Mouse (Mus musculus) kidney, adult 11 months (tissue): Measurements from ENCODE around the gene Prpf38b.
A peak's percentile ranks its signal among the peaks of the same experiment; 100 is the strongest.

Experiments used
- DNase-seq: peaks from one replicate; pipeline ENCODE4 v3.0.0; 2022

Prpf38b gene

GRCm38 (mm10) chr3:108911548-108912413 lies at the start of gene Prpf38b:
Gene Prpf38b (minus strand): TSS chr3:108911727.
- peak; percentile 95 for DNase-seq

- DNase-seq = no peak
Measured at GRCm38 (mm10) chr3:108961226-108961625, 49.7 kb upstream of the Prpf38b start.

- DNase-seq = peak; percentile 5
Measured at GRCm38 (mm10) chr3:108959680-108960295, 48.3 kb upstream of the Prpf38b start.

- DNase-seq = no peak
Measured at GRCm38 (mm10) chr3:108957976-108958375, 46.4 kb upstream of the Prpf38b start.

GRCm38 (mm10) chr3:108940996-108941395 lies 29.5 kb upstream of the Prpf38b start:
- no peak for DNase-seq

DNA sequence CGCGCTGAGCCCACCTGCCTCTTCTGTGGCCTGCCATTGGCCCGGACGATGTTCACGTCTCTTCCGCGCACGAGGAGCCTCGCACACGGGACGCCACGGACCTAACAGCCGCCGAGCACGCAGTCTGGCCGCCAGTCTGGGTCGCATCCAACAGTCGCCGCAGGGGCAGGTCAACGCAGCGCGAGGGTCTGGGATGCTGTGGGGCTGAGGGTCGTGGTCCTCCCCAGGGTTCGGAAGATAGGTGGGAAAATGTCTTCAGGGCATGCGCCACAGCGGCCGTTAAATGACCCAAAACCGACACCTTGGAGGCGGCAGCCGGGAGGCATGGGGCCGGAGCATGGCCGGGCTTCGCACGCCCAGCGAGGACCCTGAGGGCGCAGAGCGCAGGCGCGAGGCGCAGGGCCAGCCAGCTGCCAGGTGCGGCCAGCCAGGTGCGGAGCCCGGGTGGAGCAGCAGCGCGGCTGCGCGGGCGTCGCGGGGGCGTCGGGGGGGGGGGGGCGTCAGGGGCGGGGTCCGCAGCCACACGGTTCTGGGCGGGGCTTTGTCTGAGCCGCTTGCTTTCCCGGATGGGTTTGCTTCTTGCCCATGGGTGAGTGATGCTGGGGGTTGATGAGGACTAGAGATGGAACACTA lies 28.6 kb upstream of the Prpf38b start, which contains the start of gene Gm9857:
Gm9857 (minus strand) TSS at position 445 of the 633 bp plus-strand sequence.
- no peak for DNase-seq

GRCm38 (mm10) chr3:108939573-108939972 lies 28.0 kb upstream of the Prpf38b start, which contains the start of gene Henmt1:
Gene Henmt1 (plus strand): TSS chr3:108939873.
- DNase-seq = no peak

DNA sequence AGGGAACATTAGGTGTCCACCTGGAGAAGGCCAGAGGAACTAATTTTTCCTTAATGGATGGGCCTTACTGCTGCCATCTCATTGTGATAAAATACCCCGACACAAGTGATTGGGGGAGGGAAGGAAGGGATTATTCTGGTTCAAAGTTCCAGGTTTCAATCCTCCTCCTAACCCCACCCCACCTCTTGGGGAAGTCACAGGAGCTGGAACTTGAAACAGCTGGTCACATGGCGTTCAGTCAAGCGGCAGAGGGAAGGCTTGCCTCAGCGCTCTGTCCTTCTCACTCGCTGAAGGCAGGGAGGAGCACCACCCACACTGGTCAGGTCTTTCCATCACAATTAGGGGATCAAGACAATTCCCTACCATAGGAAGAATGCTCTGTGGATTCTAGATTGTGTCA lies 27.2 kb upstream of the Prpf38b start:
- DNase-seq = peak; percentile 8

DNA sequence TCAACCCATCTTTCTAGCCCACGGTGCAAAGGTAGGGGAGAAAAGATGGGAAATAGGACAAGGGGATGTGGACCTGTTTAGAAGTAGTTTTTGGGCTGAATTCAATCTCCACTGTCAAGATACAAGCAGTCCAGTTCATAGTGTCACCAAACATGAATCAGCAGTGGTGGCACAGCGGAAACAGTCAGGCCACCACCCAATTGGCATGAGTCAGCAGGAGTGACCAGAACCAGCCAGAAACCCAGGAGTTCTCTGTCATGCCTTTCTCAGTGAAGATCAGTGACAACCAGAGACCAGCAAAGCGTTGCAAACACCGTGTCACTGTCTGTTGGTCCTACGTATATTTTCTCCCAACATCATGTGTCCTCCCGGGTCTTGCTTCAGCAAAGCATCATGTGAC lies 22.0 kb upstream of the Prpf38b start:
- DNase-seq = no peak

- no peak for DNase-seq
Measured at GRCm38 (mm10) chr3:108926308-108926707, 14.8 kb upstream of the Prpf38b start.

GRCm38 (mm10) chr3:108925677-108926076 lies 14.2 kb upstream of the Prpf38b start:
- no peak for DNase-seq

DNA sequence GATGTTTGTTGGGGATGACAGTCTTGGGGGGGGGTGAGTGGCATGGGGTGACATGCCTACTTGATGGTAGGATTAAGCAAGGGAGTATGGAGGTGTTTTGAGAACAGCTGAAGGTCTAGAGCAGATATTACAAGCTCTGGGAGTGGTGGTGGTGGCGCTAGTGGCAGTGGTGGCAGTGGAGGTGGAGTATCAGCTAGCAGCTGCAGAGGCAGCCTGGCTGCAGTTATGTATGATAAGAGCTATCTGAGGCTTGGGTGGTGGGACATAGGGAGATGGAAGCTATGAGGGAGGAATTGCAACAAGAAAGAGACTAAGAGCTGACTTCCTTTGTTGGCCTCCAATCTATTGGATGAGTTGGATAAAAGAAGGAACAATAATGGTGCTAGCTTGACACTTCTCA lies 10.3 kb upstream of the Prpf38b start:
- no peak for DNase-seq

- DNase-seq = peak; percentile 67
Measured at GRCm38 (mm10) chr3:108920442-108921070, 9.0 kb upstream of the Prpf38b start.

DNA sequence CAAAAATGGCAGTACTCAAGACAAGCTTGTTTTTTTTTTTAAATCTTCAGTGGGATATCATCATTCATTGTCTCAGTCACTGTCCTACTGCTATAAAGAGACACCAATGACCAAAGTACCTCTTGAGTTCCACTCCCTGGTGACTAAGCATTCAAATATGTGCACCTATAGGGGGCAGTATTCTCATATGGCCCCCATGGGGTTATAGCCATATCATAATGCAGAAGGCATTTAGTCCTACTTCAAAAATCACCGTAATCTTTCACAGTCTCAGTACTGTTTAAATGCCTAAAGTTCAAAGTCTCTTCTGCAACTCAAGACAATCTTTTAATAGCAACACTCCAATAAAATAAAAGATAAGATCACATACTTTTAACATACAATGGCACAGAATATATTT lies 7.3 kb upstream of the Prpf38b start:
- no peak for DNase-seq

DNA sequence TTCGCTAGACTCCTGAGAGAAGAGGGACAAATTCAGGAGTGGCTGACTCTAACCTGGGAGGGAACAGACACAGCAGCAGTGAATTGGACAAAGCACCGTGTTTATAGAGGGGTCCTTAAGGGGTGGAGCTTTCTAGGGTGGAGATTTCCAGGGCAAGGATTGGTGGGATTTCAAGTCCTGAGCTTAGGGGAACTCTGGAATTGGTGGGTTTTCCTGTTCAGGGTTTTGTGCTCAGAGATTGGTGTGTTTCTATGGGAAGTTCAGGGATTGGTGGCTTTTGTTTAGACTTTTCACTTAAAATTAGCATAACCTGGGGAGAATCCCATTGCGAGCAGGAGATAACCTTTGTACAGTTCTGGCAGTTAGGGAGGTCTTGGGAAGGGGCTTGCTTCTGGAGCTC lies 6.5 kb upstream of the Prpf38b start:
- DNase-seq = no peak

GRCm38 (mm10) chr3:108916857-108917256 lies 5.3 kb upstream of the Prpf38b start:
- no peak for DNase-seq

- no peak for DNase-seq
Measured at GRCm38 (mm10) chr3:108915999-108916398, 4.5 kb upstream of the Prpf38b start.

DNA sequence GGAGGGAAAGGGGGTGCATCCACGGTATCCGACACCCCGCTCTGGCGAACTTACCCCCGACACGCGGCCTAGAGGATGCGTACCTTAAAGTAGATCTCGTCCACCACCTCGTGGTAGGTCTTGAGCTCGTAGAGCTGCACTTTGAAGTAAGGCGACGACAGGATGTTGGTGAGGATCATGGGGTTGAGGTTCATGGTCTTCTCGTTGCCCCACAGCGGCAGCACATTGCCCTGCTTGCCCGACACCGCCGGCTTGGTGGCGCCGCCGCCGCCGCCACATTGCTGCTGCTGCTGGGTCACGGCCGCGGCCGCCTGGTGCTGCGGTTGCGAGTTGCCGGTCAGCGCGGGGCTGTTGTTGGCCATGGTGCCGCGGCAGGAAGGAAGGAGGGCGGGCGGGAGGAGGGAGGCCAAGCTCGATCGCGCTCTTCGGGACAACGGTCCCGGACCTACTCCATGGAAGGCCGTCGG lies 413 bp downstream of the Prpf38b start:
- peak; percentile 63 for DNase-seq

DNA sequence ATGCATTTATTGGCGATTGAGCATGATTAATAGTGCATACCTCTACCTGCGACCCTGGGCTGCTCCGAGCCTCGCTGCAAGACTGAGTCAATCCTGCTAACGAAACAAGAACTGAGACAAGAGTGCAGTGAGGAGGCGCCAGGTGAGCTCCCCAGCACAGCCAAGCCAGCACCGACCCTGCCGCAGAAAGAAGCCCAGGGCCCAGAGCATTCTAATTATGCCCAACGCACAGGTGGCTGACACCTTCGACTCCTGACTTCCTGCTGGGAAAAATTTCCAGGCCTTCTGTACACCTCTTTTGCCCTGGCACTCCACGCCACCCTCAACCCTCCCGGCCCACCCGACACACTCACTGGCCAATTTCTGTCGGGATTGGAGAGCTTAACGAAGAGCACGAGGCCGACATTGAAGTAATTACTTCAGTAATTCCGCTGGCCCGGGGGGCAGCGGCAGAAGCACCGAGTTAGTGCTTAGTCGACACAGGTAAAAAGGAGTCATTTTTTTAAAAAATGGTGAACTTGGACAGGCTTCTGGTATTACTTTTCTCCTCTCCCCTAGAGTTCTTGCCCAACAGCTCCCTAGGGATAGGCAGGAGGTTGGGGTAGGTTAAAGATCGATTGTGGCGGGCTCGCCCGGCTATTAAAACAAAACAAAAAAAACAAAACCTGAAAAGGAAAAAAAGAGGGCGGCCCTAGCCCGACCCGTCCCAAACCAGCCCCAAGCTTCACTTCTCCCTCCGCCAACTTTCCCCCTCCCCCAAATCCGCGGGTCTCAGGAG lies 1.0 kb downstream of the Prpf38b start:
- peak; percentile 12 for DNase-seq

- DNase-seq = no peak
Measured at GRCm38 (mm10) chr3:108902934-108903333, 8.6 kb downstream of the Prpf38b start.

- DNase-seq = no peak
Measured at GRCm38 (mm10) chr3:108902038-108902437, 9.5 kb downstream of the Prpf38b start.

DNA sequence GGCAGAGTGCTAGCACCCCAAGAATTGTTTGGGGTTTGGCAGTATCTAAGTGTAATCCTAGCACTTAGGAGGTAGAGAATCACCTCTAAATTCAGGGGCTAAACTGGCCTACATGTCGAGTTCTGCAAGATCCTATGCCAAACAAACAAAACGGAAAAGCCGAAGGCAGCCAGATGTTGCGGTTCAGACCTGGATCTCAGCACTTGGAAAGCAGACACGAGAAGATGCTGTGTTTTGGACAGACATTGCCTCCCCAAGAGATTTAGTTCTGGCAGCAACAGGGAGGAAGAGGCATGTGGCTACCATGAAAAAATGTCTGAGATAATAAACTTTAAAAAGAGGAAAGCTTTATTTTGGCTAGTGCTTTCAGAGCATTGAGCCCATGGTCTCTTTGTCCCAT lies 10.8 kb downstream of the Prpf38b start:
- no peak for DNase-seq
